Mouse (Mus musculus): Measurements from ENCODE around the gene Itih4.

- TF ChIP-seq CTCF (IDR thresholded peaks at IDR 0.05; ENCODE audit: low read depth, low read length) (no peak), EP300 (IDR thresholded peaks at IDR 0.05; ENCODE audit: insufficient read depth, low read depth, low read length) (no peak)
Observed at GRCm38 (mm10) chr14:30930386-30930785, 44.1 kb downstream of the Itih4 start.
